17 mouse cellular contexts compared by ENCODE assay signal in the genomic region with DNA sequence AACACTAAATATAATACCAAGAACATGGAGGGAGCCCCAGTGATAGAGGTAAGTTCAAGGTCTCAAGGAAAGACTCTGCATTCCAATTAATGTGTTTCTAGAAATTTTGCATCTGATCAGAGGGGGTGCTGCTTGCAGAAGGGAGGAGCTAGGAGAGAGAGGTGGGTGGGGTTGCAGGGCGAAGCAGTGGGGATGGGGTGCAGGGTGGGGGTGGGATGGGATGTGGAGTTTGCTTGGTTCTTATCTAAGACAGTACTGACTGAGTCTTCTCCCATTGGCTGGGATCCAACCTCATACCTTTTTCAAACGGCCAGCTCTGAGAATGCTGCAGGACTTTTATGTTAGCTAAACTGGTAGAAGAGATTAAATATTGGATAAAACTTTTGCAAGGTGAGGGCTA.
"Had no signal": no experiment of that assay in that cellular context is flagged by ENCODE, and none has a peak within 500 bp of the region (broad histone marks: within the 10 kb centered on the region; RNA-seq: fewer than 3 reads in every experiment).

No protein-coding gene starts in this region.

- DNase-seq: kidney, adult 18-20 months; kidney, postnatal 14 days; lung, embryonic 14.5 days; lung, postnatal 10 days; lung, postnatal 4 days; midbrain, embryonic 14.5 days; right cerebral cortex, postnatal 4 days; spleen, adult 18-20 months; thymus, adult 18-20 months; thymus, postnatal 14 days had no signal

- H3K27ac ChIP-seq: intestine, embryonic 15.5 days; kidney, embryonic 15.5 days; left cerebral cortex, adult 2 months; limb, embryonic 15.5 days; neural tube, embryonic 12.5 days had no signal

- ATAC-seq: intestine, embryonic 15.5 days had no signal

- H3K9me3 ChIP-seq: intestine, embryonic 15.5 days; kidney, embryonic 15.5 days; limb, embryonic 15.5 days; megakaryocyte, embryonic 14.5 days; neural tube, embryonic 12.5 days had no signal

- H3K9ac ChIP-seq: intestine, embryonic 15.5 days; kidney, embryonic 15.5 days; limb, embryonic 15.5 days; lung, embryonic 14.5 days; neural tube, embryonic 12.5 days had no signal

- H3K4me2 ChIP-seq: intestine, embryonic 15.5 days; kidney, embryonic 15.5 days; limb, embryonic 15.5 days; lung, embryonic 14.5 days; neural tube, embryonic 12.5 days had no signal

- H3K36me3 ChIP-seq: intestine, embryonic 15.5 days; kidney, embryonic 15.5 days; limb, embryonic 15.5 days; neural tube, embryonic 12.5 days had no signal

- H3K4me3 ChIP-seq: intestine, embryonic 15.5 days; kidney, embryonic 15.5 days; left cerebral cortex, adult 2 months; limb, embryonic 15.5 days; megakaryocyte, embryonic 14.5 days; myocyte; neural tube, embryonic 12.5 days had no signal

- H3K27me3 ChIP-seq: intestine, embryonic 15.5 days; kidney, embryonic 15.5 days; limb, embryonic 15.5 days; megakaryocyte, embryonic 14.5 days; neural tube, embryonic 12.5 days had no signal

- H3K4me1 ChIP-seq: intestine, embryonic 15.5 days; kidney, embryonic 15.5 days; limb, embryonic 15.5 days; neural tube, embryonic 12.5 days had no signal
